Mouse (Mus musculus) MEL-GATA-1-ER (cell line): ENCODE data around the gene Sash1.

Experiments
- DNase-seq: peaks from one replicate; pipeline ENCODE4 v3.0.0-alpha.2; 2012; ENCODE audit warnings: low read depth; ENCODE audit errors: extremely low read depth

The Sash1 gene

GRCm38 (mm10) chr10:8797826-8798225 is 88.0 kb downstream of the Sash1 start:
- no peak for DNase-seq

- no peak for DNase-seq
Measured at GRCm38 (mm10) chr10:8795336-8795735, 90.5 kb downstream of the Sash1 start.

- DNase-seq = no peak
Measured at GRCm38 (mm10) chr10:8792412-8792811, 93.5 kb downstream of the Sash1 start.

- DNase-seq = no peak
Measured at GRCm38 (mm10) chr10:8789096-8789495, 96.8 kb downstream of the Sash1 start.

- DNase-seq = no peak
Measured at GRCm38 (mm10) chr10:8787221-8787620, 98.6 kb downstream of the Sash1 start.

GRCm38 (mm10) chr10:8785451-8786145 is 100.3 kb downstream of the Sash1 start:
- no peak for DNase-seq

- DNase-seq = no peak
Measured at GRCm38 (mm10) chr10:8781876-8782372, 103.9 kb downstream of the Sash1 start.

- no peak for DNase-seq
Measured at GRCm38 (mm10) chr10:8779842-8780241, 106.0 kb downstream of the Sash1 start.

GRCm38 (mm10) chr10:8778845-8779244 is 107.0 kb downstream of the Sash1 start:
- DNase-seq = no peak

- no peak for DNase-seq
Measured at GRCm38 (mm10) chr10:8777552-8778253, 108.2 kb downstream of the Sash1 start.

- no peak for DNase-seq
Measured at GRCm38 (mm10) chr10:8776791-8777190, 109.1 kb downstream of the Sash1 start.

- DNase-seq = no peak
Measured at GRCm38 (mm10) chr10:8775794-8776193, 110.1 kb downstream of the Sash1 start.

GRCm38 (mm10) chr10:8772464-8773209 is 113.2 kb downstream of the Sash1 start:
- no peak for DNase-seq

- DNase-seq = no peak
Measured at GRCm38 (mm10) chr10:8770931-8771653, 114.8 kb downstream of the Sash1 start.

- no peak for DNase-seq
Measured at GRCm38 (mm10) chr10:8768654-8769053, 117.2 kb downstream of the Sash1 start.

GRCm38 (mm10) chr10:8767381-8767780 is 118.5 kb downstream of the Sash1 start:
- no peak for DNase-seq

- DNase-seq = no peak
Measured at GRCm38 (mm10) chr10:8765922-8766522, 119.8 kb downstream of the Sash1 start.

- DNase-seq = no peak
Measured at GRCm38 (mm10) chr10:8762771-8763170, 123.1 kb downstream of the Sash1 start.

- DNase-seq = no peak
Measured at GRCm38 (mm10) chr10:8762209-8762701, 123.6 kb downstream of the Sash1 start.

GRCm38 (mm10) chr10:8761656-8762055 is 124.2 kb downstream of the Sash1 start:
- no peak for DNase-seq

- DNase-seq = no peak
Measured at GRCm38 (mm10) chr10:8760598-8760997, 125.3 kb downstream of the Sash1 start.
